Mouse (Mus musculus): Measurements from ENCODE around the gene Brdt.

Brdt gene

DNA sequence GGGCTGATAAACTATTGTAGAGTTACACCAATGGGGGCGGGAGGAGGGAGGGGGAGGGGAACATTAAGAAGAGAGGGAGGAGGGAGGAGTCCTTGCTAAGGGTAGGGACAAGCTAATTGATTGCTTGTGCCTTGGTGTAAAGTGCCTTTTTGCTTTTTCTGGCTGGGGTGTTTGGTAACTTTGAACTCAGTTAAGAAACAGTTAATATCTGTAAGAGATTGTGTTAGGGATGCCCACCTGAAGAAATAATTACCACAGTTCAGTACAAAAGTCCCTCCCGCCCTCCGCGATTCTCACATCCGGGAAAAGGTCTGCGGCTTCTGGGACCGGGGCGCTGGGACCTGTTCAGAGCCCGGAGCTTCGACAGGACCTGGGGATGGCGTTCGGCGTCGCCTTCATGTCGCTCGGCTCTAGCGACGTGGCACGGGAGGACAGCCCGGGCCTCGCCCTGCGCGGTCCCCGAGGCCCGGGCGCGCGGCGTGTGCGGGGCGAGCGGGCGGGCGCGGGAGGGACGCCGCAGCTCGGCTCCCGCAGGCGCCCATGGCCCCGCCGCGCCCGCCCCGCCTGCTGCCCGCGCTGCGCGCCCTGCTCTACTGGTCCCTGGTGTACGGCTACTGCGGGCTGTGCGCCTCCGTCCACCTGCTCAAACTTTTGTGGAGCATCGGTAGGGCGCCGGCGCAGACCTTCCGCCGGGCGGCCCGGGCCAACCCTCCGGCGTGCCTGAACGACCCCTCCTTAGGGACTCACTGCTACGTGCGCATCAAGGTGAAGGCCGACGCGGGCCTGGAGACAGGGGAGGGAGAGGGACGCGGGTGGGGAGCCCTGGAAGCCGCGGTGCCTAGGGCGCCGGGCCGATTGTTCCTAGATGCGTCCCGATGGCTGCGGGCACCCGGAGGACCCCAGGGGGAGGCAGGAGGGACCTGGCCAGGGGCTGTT, 72.3 kb downstream of the Brdt start:
- in situ Hi-C loops (cut with MboI; ENCODE audit: unreplicated experiment in 2 of 2), result no loop called here

DNA sequence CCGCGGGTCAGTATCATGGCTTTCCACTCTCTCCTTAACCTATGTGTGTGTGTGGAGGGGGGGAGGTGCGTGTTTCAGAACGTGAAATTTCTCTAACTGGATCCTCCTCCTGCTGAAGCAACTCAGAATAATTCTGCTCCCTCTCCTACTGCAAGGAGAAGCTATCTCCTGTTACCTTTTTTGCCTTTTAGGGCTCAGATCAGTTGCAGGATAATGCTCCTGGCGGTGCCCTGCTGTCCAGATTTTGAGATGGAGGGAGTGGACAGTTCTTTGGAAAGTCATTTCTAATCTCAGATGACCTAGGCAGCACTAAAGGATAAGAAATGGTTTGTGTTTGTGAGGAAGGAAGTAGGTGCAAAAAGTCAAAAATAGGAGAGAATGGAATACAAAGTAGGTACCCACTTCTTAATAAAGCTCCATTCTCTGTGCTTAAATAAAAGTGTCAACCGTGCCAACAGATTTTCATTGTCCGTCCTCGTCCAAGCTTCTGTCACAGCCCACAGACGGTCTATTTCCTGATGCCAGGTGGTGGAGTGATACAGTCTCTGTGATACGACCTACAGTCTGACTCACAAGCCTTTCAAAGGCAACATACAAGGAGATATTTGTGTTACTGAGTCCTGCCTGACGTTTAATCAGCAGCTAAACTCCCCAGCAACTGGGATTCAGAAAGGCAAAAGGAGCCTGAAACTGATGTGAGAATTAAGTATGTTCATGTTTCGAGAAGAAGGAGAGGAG, 73.2 kb downstream of the Brdt start:
- in situ Hi-C loops (cut with MboI; ENCODE audit: unreplicated experiment in 2 of 2), result no loop called here

DNA sequence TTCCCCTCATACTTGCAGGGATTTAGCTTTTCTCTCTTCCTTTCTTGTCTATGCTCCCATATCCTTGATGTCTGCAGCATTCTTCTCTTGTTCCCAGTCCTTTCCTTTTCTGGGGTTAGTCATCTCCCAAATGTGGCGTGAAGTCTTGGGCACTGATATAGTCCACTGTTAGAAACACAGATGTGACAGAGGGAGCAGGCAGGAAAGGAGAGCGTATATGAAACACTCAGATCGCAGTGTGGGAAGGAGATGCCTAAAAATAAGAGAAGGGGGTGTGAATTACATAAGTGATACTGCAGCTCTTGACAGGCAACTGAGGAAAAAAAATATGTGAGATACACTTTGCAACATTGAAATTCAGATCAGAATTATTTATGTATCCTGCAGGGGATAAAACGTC, 74.4 kb downstream of the Brdt start:
- in situ Hi-C loops (cut with MboI; ENCODE audit: unreplicated experiment in 2 of 2), result no loop called here

DNA sequence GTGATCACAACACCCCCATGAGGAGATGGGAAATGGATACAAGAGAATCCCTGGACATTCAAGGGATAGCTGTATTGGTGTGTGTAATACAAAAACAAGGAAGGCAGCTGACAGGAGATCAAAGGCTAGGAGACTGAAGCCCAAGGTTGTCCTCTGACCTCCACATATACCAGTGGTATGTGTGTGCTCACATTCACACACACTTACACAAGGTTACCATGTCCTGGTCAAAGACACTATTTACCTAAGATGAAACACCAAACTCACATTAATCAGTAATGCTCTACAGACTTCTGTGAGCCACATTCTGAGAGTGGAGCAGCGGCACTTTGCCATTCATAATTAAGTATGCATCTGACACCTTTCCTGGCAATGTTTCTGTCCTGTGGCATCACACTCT, 79.3 kb downstream of the Brdt start:
- in situ Hi-C loops (cut with MboI; ENCODE audit: unreplicated experiment in 2 of 2), result no loop called here

DNA sequence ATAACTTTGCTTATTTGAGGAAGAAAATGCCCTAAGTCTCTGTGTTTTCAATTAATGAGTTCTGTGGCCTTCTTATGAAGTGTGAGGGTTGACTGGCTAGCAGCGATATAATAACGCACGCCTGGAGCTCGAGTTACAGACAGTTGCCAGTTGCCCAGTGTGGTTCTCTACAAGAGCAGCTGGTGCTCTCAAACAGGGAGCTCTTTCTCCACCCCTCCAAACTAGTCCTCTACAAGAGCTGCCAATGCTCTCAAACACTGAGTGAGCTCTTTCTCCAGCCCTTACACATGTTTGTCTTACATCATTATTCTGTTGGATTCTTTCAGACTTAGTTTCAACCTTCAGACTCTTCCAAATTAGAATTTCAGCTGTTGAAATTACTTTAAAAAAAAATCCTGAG, 80.4 kb downstream of the Brdt start:
- in situ Hi-C loops (cut with MboI; ENCODE audit: unreplicated experiment in 2 of 2), result no loop called here

DNA sequence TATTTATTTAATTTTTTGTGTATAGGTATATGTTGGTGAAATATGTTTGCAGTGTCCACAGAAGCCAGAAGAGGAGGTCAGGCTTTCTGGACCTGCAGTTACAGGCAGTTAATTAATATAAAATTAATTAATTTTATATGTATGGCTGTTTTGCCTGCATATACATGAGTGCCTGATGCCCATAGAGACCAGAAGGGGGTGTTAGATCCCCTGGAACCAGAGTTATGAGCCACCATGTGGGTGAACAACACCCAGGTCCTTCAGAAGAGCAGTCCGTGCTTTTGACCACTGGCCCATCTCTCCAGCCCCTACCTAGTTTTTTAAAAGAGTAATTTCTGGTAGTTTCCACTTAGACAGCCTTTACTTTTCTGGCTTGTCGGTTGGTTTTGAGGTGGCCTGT, 81.3 kb downstream of the Brdt start:
- in situ Hi-C loops (cut with MboI; ENCODE audit: unreplicated experiment in 2 of 2), result no loop called here

DNA sequence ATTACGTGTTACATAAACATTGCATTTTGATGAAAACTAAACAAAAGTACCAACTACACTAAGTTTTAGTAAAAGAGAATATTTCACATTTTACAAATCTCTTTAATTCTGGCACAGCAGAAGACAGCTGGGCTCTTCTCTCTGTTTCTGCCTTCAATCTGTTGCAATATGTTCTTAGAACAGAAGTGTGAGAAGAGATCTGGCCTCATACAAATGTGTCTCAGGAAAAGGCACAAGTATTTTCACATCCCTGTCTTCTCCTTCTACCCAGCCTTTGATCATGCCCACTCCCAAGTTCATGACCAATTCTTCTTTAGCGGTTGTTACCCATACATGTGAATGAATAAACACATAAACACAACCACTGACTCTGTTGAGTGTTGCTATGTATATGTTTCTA, 84.1 kb downstream of the Brdt start:
- in situ Hi-C loops (cut with MboI; ENCODE audit: unreplicated experiment in 2 of 2), result no loop called here

DNA sequence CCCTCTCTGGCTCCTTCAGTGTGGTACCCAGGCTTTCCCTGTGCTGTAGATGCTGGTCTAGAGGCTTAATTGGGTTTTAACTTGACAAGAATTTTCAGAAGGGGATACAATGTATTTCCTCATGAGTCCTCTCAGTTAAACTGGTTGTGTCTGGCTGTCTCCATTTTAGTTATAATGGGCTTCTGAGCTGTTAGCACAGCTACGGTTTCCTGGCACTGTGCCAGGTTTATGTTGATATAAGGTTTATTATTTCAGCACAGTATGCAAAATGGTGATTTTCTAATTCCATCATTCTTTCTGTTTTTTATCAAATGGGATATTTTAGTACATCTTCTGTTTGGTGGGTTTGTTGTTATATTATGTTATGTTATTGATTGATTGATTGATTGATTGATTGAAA, 90.7 kb downstream of the Brdt start:
- in situ Hi-C loops (cut with MboI; ENCODE audit: unreplicated experiment in 2 of 2), result no loop called here

DNA sequence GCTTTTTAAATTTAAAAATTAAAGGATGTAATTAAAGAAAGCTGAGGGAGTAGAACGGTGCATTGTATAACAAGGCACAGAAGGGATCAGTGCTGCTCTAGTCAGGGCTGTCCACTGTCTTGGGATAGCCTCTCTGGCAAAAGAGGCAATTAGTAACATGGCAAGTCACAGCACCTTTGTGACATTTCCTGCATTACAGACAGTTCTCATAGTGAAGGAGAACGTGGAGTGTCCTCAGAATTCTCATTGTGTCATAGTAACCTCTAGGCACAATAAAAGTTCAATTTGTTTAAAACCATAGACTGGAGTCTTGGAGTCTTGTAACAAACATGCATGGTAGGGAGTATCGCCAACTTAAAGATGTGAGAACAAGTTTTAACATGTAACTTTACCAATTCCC, 100.3 kb downstream of the Brdt start, which contains the start of gene Lpcat2b:
TSS of gene Lpcat2b (plus strand) at position 301 of the 400 bp plus-strand sequence.
- in situ Hi-C loops (cut with MboI; ENCODE audit: unreplicated experiment in 2 of 2), result loop anchor here in 1 of 2 experiments (10.0 kb wide), 1 partner anchor 1004 kb away; the partner anchor contains the start of gene Atp5k

DNA sequence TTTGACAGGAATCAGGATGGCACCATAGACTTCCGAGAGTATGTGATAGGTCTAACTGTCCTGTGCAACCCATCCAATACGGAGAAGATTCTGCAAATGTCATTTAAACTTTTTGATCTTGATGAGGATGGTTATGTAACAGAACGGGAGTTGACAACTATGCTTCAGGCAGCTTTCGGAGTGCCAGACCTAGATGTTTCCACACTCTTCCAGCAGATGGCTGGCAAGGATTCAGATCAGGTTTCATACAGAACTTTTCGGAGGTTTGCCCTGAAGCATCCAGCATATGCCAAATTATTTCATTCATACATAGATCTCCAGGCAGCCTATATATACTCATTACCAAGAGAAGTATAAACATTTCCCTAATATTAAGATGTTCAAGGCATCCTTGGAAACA, 103.0 kb downstream of the Brdt start:
- in situ Hi-C loops (cut with MboI; ENCODE audit: unreplicated experiment in 2 of 2), result loop anchor here in 1 of 2 experiments (10.0 kb wide), 1 partner anchor 1001 kb away; the partner anchor contains the start of gene Atp5k

DNA sequence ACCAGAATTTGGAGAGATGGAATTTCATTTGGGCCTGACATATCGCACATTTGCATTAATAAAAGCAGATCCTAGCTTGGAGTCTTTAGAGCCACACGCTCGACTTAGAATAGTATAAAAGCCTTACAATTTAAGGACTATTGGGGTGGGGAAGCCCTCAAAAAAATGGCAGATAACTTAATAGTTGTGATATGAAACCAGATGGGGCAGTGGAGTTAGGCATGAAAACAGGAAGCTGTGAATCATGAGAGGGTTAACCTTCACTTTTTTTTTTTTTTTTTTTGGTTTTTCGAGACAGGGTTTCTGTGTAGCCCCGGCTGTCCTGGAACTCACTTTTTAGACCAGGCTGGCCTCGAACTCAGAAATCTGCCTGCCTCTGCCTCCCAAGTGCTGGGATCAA, 105.2 kb downstream of the Brdt start:
- in situ Hi-C loops (cut with MboI; ENCODE audit: unreplicated experiment in 2 of 2), result loop anchor here in 1 of 2 experiments (10.0 kb wide), 1 partner anchor 999 kb away; the partner anchor contains the start of gene Atp5k

Measured in v-Abl transformed pro-B cells (cell line).